Mouse (Mus musculus) stomach, postnatal 0 days (tissue): ENCODE results near the gene Alg1. TPM values are rescaled to one million over a fixed set of nuclear protein-coding genes. Genes with fewer than 3 reads are reported as not detected.
"Not testable (repeated sequence)": the region's sequence is repeated elsewhere in the genome, so short reads cannot be mapped to it uniquely, and the experiment has no call there.

Source experiments
- ATAC-seq: fragments of 200-750 bp; cut with Nextera tagmentation; 2 replicates; pipeline ENCODE4 v1.8.0; 2017; ENCODE audit not compliant: low FRiP score, low TSS enrichment
- DNase-seq: peaks from one replicate; pipeline ENCODE4 v3.0.0-alpha.2; 2016; ENCODE audit warnings: low spot score
- H3K27ac ChIP-seq: fragments of 300-500 bp; sonication (generic); replicated peaks from 2 replicates; pipeline ENCODE4 v1.5.1; 2014; ENCODE audit warnings: mild to moderate bottlenecking, control low read depth
- H3K27me3 ChIP-seq: fragments of 300-500 bp; sonication (generic); 2 replicates; pipeline ENCODE4 v1.6.1; 2014; ENCODE audit warnings: low read length; ENCODE audit not compliant: control insufficient read depth, insufficient read depth
- H3K36me3 ChIP-seq: fragments of 300-500 bp; sonication (generic); 2 replicates; pipeline ENCODE4 v1.6.1; 2014; ENCODE audit warnings: low read length, mixed read lengths; ENCODE audit not compliant: control insufficient read depth, insufficient read depth
- H3K4me1 ChIP-seq: fragments of 300-500 bp; sonication (generic); replicated peaks from 2 replicates; pipeline ENCODE4 v1.6.1; 2014; ENCODE audit warnings: antibody characterized with exemption; ENCODE audit not compliant: control insufficient read depth, insufficient read depth
- H3K4me2 ChIP-seq: fragments of 300-500 bp; sonication (generic); replicated peaks from 2 replicates; pipeline ENCODE4 v1.6.1; 2014; ENCODE audit warnings: low read depth, mild to moderate bottlenecking, control low read depth, moderate library complexity
- H3K4me3 ChIP-seq: fragments of 300-500 bp; sonication (generic); 2 replicates; pipeline ENCODE4 v1.5.1; 2014; ENCODE audit warnings: low read depth, low read length, control low read depth
- H3K9ac ChIP-seq: fragments of 300-500 bp; sonication (generic); 2 replicates; pipeline ENCODE4 v1.6.1; 2014; ENCODE audit warnings: mild to moderate bottlenecking, low read length, control low read depth, mixed read lengths
- H3K9me3 ChIP-seq: fragments of 300-500 bp; sonication (generic); 2 replicates; pipeline ENCODE4 v1.6.1; 2016; ENCODE audit warnings: low read length; ENCODE audit not compliant: control insufficient read depth
- CTCF ChIP-seq: IDR thresholded peaks from 2 replicates; pipeline ENCODE4 v1.5.1; 2016; ENCODE audit warnings: antibody characterized with exemption, low read depth, mild to moderate bottlenecking, moderate library complexity
- EP300 ChIP-seq: optimal IDR thresholded peaks from 2 replicates; pipeline ENCODE3; 2016; ENCODE audit warnings: antibody characterized with exemption
- WGBS: fragments of 180-500 bp; shearing (Covaris S2); extraction: QIAGEN DNeasy Blood & Tissue Kit; methylation state at CpG from one replicate; pipeline ENCODE4 v1.1.7; 2014; 5-methylcytosine and 5-hydroxymethylcytosine counted together
- polyA plus RNA-seq: library from polyadenylated mRNA; unstranded; fragments of >200 nt; fragmentation: Nextera tagmentation; extraction: Ambion mirVana; gene quantifications from 2 replicates; pipeline ENCODE4 v1.2.1, GENCODE M21; 2015

The Alg1 gene
- polyA plus RNA-seq, 1 experiment from 2014 or later = 23.0 TPM

- Histone ChIP-seq H3K4me3 (no peak overlapping the region), H3K27me3 (no peaks in the 10 kb centered on the region), H3K36me3 (no peaks in the 10 kb centered on the region), H3K4me2 (no peak overlapping the region), H3K4me1 (no peaks in the 10 kb centered on the region), H3K9me3 (no peaks in the 10 kb centered on the region), H3K9ac (no peak overlapping the region), H3K27ac (no peak overlapping the region)
- ATAC-seq (no peak), DNase-seq (no peak)
- 71% methylated on average over 3 of the region's 3 CpGs for WGBS
- TF ChIP-seq CTCF (no peak), EP300 (no peak)
These were observed 21.3 kb upstream of the Alg1 start for GRCm38 (mm10) chr16:5212150-5212549.

- TF ChIP-seq EP300 (no peak), CTCF (no peak)
- Histone ChIP-seq H3K27me3 (no peaks in the 10 kb centered on the region), H3K9me3 (no peaks in the 10 kb centered on the region), H3K36me3 (no peaks in the 10 kb centered on the region), H3K27ac (no peak overlapping the region), H3K4me3 (no peak overlapping the region), H3K9ac (no peak overlapping the region), H3K4me2 (no peak overlapping the region), H3K4me1 (no peaks in the 10 kb centered on the region)
- WGBS = 89% methylated on average over 2 of the region's 2 CpGs
- ATAC-seq = no peak
- DNase-seq = no peak
These were observed 19.3 kb upstream of the Alg1 start for GRCm38 (mm10) chr16:5214126-5214525.

DNA sequence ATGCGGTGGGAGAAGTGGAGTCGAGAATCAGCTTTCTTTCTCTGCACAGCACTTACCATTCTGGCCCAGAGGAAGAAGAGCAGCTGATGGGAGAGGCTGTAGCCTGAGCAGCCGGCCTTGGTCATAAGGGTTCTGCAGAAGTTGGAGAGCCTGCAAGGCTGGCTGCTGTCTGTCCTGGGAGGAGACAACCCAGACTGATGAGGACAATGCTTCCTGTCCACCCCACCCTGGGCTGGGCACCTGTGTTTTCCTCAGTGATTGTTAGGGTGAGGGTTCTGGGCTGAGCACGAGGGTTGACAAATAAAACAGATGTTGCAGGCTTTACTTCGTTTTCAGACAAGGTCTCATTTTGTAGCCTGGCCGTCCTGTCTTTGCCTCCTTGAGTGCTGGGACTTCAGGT lies 16.7 kb upstream of the Alg1 start:
- 39% methylated on average over 6 of the region's 6 CpGs for WGBS
- no peak overlapping the region for H3K4me3 ChIP-seq

DNA sequence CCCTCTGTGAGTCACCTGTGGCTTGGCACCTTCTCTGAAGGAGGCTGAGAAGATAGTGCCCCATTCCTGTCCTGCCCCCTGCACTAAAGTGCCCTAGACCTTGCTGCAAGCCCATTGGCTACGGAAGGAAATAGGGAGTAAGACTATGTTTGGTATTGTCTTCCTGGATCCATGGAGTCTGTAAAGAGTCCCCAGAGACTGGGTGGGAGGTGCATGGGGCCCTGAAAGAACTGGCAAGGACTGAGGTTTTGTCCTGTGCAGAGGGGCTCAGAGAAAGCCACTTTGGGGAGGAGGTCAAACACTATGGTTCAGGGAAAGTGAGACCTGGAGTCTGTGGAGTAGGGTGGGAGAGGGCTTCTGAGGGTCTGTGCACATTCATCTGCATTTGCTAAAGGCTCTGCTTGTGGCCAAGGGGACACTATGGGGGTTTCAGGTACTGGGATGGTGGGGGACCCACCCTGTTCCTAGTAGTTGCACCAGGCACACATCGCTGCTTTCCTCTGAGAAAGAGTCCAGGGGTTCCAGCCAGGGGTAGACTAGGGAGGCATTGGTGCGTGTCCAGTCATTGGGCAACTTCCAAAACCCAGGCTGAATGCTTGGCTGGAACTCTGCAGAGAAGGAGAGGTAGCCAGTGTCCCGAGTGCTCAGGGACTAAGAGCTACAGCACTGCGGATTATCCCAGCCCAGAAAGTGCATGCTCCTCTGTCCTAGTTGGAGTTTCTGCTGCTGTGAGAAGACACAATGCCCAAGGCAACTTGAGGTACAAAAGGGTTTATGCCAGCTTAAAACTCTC lies 15.9 kb upstream of the Alg1 start:
- H3K36me3 ChIP-seq = no peaks in the 10 kb centered on the region
- TF ChIP-seq EP300 = no peak
- no peak for TF ChIP-seq CTCF
- WGBS = 72% methylated on average over 5 of the region's 5 CpGs

More for the DNA sequence above, 16.7 kb upstream of the Alg1 start:
- no peak overlapping the region for H3K9ac ChIP-seq
- no peaks in the 10 kb centered on the region for H3K4me1 ChIP-seq
- no peak overlapping the region for H3K4me2 ChIP-seq
- no peak overlapping the region for H3K27ac ChIP-seq
- DNase-seq = no peak
- no peak for TF ChIP-seq EP300
- no peaks in the 10 kb centered on the region for H3K9me3 ChIP-seq
- no peaks in the 10 kb centered on the region for H3K27me3 ChIP-seq
- no peaks in the 10 kb centered on the region for H3K36me3 ChIP-seq
- no peak for ATAC-seq

GRCm38 (mm10) chr16:5221403-5221802 lies 12.0 kb upstream of the Alg1 start:
- Histone ChIP-seq H3K27me3 (no peaks in the 10 kb centered on the region), H3K9ac (no peak overlapping the region), H3K36me3 (no peaks in the 10 kb centered on the region), H3K9me3 (no peaks in the 10 kb centered on the region), H3K4me3 (no peak overlapping the region), H3K4me1 (no peaks in the 10 kb centered on the region), H3K27ac (no peak overlapping the region), H3K4me2 (no peak overlapping the region)
- WGBS = 32% methylated on average over 4 of the region's 4 CpGs
- TF ChIP-seq EP300 (no peak), CTCF (no peak)
- ATAC-seq = no peak
- DNase-seq = no peak

More for the DNA sequence above, 15.9 kb upstream of the Alg1 start:
- Histone ChIP-seq H3K9me3 (no peaks in the 10 kb centered on the region), H3K4me2 (no peak overlapping the region), H3K4me3 (no peak overlapping the region), H3K9ac (no peak overlapping the region), H3K27ac (no peak overlapping the region), H3K27me3 (no peaks in the 10 kb centered on the region), H3K4me1 (no peaks in the 10 kb centered on the region)
- DNase-seq = no peak
- ATAC-seq = no peak

- Histone ChIP-seq H3K4me2 (no peak within 1 kb of the TSS), H3K36me3 (no peaks in the 10 kb centered on the region), H3K27ac (no peak within 1 kb of the TSS), H3K4me1 (no peaks in the 10 kb centered on the region), H3K27me3 (no peaks in the 10 kb centered on the region), H3K9ac (no peak within 1 kb of the TSS), H3K9me3 (no peaks in the 10 kb centered on the region), H3K4me3 (no peak within 1 kb of the TSS)
- peak; percentile 22 for DNase-seq
- ATAC-seq = peak; percentile 56; the same call in 1 of the 2 replicates
- TF ChIP-seq EP300 (no peak), CTCF (no peak)
- WGBS = 46% methylated on average over 6 of the region's 6 CpGs
These were observed 11.3 kb upstream of the Alg1 start, which contains the start of gene AU021092 for GRCm38 (mm10) chr16:5222140-5222539. Gene AU021092, minus strand, starts transcription at chr16:5222299.

- not testable (repeated sequence) for H3K27me3 ChIP-seq, H3K4me1 ChIP-seq, H3K4me3 ChIP-seq, DNase-seq, H3K4me2 ChIP-seq, H3K9ac ChIP-seq, H3K9me3 ChIP-seq, H3K27ac ChIP-seq, ATAC-seq, H3K36me3 ChIP-seq
- 2% methylated on average over 1 of the region's 1 CpGs for WGBS
These were observed 6.9 kb upstream of the Alg1 start for GRCm38 (mm10) chr16:5226534-5226933.

DNA sequence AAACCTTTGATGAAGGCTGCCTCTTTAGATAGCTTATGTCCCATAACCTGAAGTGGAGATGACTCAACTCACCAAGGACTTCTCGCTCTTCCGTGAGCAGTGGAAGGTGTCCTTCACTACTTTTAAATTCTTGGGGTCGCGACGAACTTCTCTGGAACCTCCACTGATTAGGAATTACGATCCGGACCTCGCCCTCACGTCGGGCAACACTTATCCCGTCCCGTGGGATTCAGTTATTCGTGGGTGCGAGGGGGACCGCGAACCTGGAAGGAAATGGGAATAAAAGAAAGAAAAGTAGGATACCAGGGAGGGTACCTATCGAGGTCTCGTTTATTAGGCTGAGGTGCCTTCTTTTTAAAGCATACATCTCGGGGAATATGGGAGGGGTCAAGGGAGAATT lies 5.9 kb upstream of the Alg1 start:
- not testable (repeated sequence) for H3K9me3 ChIP-seq, H3K4me2 ChIP-seq, H3K36me3 ChIP-seq, DNase-seq, ATAC-seq, H3K27me3 ChIP-seq, H3K4me1 ChIP-seq, H3K4me3 ChIP-seq, H3K27ac ChIP-seq, H3K9ac ChIP-seq
- 74% methylated on average over 19 of the region's 19 CpGs for WGBS
